8 mouse cellular contexts compared by ENCODE assay signal in genomic region chr14:11553679-11554305, GRCm38 (mm10). TPM values are rescaled to one million over a fixed set of nuclear protein-coding genes. Genes with fewer than 3 reads are reported as not detected.
DNase-seq lines count a peak whose midpoint lies in the region; ATAC-seq and TF ChIP-seq lines count a peak whose summit lies in the region.

No protein-coding gene starts in this region.

- H3K4me1 ChIP-seq in kidney, embryonic 14.5 days (ENCODE audit: control insufficient read depth, insufficient read depth, low read length) = peaks cover 13% of the 10 kb centered on the region
- H3K4me1 ChIP-seq in embryonic facial prominence, embryonic 12.5 days = peaks cover 11% of the 10 kb centered on the region
- H3K4me1 ChIP-seq in hindbrain, postnatal 0 days (ENCODE audit: insufficient read depth, low read length) = 0 out of 2 replicates have a peak, but pooled peaks cover 5% of the 10 kb centered on the region
- peaks cover 14% of the 10 kb centered on the region for H3K4me1 ChIP-seq in midbrain, embryonic 11.5 days (ENCODE audit: control insufficient read depth, insufficient read depth, low read length)

- H3K36me3 ChIP-seq in kidney, embryonic 14.5 days (ENCODE audit: control insufficient read depth, insufficient read depth, low read length) = no peaks in the 10 kb centered on the region
- no peaks in the 10 kb centered on the region for H3K36me3 ChIP-seq in embryonic facial prominence, embryonic 12.5 days
- H3K36me3 ChIP-seq in hindbrain, postnatal 0 days (ENCODE audit: insufficient read depth, low read length) = no peaks in the 10 kb centered on the region
- no peaks in the 10 kb centered on the region for H3K36me3 ChIP-seq in midbrain, embryonic 11.5 days (ENCODE audit: control insufficient read depth, insufficient read depth, low read length)

- DNase-seq in kidney, postnatal 14 days = no peak
- DNase-seq in MN1 (ENCODE audit: low spot score) = peak; percentile 55
- no peak for DNase-seq in hindbrain, postnatal 0 days (ENCODE audit: low spot score)
- DNase-seq in midbrain, embryonic 11.5 days (ENCODE audit: low spot score, missing footprints) = peak; percentile 97
- no peak for DNase-seq in spleen, postnatal 14 days (ENCODE audit: low spot score in 2 of 2)
- DNase-seq in left cerebral cortex, adult 11 months (ENCODE audit: low spot score) = no peak

- H3K27me3 ChIP-seq in kidney, embryonic 14.5 days (ENCODE audit: control insufficient read depth, insufficient read depth, low read length) = no peaks in the 10 kb centered on the region
- H3K27me3 ChIP-seq in embryonic facial prominence, embryonic 12.5 days = no peaks in the 10 kb centered on the region
- H3K27me3 ChIP-seq in hindbrain, postnatal 0 days (ENCODE audit: insufficient read depth, low read length) = no peaks in the 10 kb centered on the region
- H3K27me3 ChIP-seq in midbrain, embryonic 11.5 days (ENCODE audit: control insufficient read depth, insufficient read depth, low read length) = no peaks in the 10 kb centered on the region

- under 1% methylated on average over 57 of the region's 57 CpGs for WGBS in kidney, embryonic 14.5 days
- WGBS in embryonic facial prominence, embryonic 12.5 days = under 1% methylated on average over 57 of the region's 57 CpGs
- under 1% methylated on average over 57 of the region's 57 CpGs for WGBS in hindbrain, postnatal 0 days
- WGBS in midbrain, embryonic 11.5 days = under 1% methylated on average over 57 of the region's 57 CpGs

- peak overlapping the region; percentile 98 for H3K27ac ChIP-seq in kidney, embryonic 14.5 days (ENCODE audit: low read depth, low read length)
- peak overlapping the region; percentile 98 for H3K27ac ChIP-seq in embryonic facial prominence, embryonic 12.5 days
- H3K27ac ChIP-seq in hindbrain, postnatal 0 days = peak overlapping the region; percentile 95
- H3K27ac ChIP-seq in midbrain, embryonic 11.5 days (ENCODE audit: low read depth, low read length) = peak overlapping the region; percentile 93

- 0 out of 2 replicates have a peak, but pooled peaks have one; percentile 10 for TF ChIP-seq CTCF in hindbrain, postnatal 0 days (IDR thresholded peaks at IDR 0.05; ENCODE audit: low read depth)

- peak overlapping the region; percentile 87 for H3K4me3 ChIP-seq in kidney, embryonic 14.5 days (ENCODE audit: low read length)
- peak overlapping the region; percentile 71 for H3K4me3 ChIP-seq in embryonic facial prominence, embryonic 12.5 days
- peak overlapping the region; percentile 87 for H3K4me3 ChIP-seq in hindbrain, postnatal 0 days (ENCODE audit: low read length)
- H3K4me3 ChIP-seq in midbrain, embryonic 11.5 days (ENCODE audit: low read depth, low read length) = peak overlapping the region; percentile 76

- 0 out of 2 replicates have a peak, but pooled peaks have one; percentile 1 for ATAC-seq in kidney, embryonic 14.5 days (ENCODE audit: low FRiP score, low TSS enrichment)
- peak; percentile 22; the same call in 1 of the 2 replicates for ATAC-seq in embryonic facial prominence, embryonic 12.5 days (ENCODE audit: insufficient number of reproducible peaks, insufficient read depth, low FRiP score, low TSS enrichment)
- ATAC-seq in hindbrain, postnatal 0 days = peak; percentile 61
- ATAC-seq in midbrain, embryonic 11.5 days (ENCODE audit: low FRiP score) = peak; percentile 10

- H3K9ac ChIP-seq in kidney, embryonic 14.5 days (ENCODE audit: low read depth, low read length) = peak overlapping the region; percentile 94
- H3K9ac ChIP-seq in embryonic facial prominence, embryonic 12.5 days = peak overlapping the region; percentile 92
- peak overlapping the region; percentile 72 for H3K9ac ChIP-seq in hindbrain, postnatal 0 days (replicated peaks; ENCODE audit: low read length)
- peak overlapping the region; percentile 92 for H3K9ac ChIP-seq in midbrain, embryonic 11.5 days (ENCODE audit: low read length)

- H3K9me3 ChIP-seq in kidney, embryonic 14.5 days (ENCODE audit: control insufficient read depth, low read length) = no peaks in the 10 kb centered on the region
- H3K9me3 ChIP-seq in embryonic facial prominence, embryonic 12.5 days = no peaks in the 10 kb centered on the region
- no peaks in the 10 kb centered on the region for H3K9me3 ChIP-seq in hindbrain, postnatal 0 days (ENCODE audit: low read length)
- H3K9me3 ChIP-seq in midbrain, embryonic 11.5 days (ENCODE audit: control insufficient read depth, low read length) = no peaks in the 10 kb centered on the region

- H3K4me2 ChIP-seq in kidney, embryonic 14.5 days (replicated peaks; ENCODE audit: low read depth, low read length) = peak overlapping the region; percentile 96
- peak overlapping the region; percentile 93 for H3K4me2 ChIP-seq in embryonic facial prominence, embryonic 12.5 days (replicated peaks)
- peak overlapping the region; percentile 94 for H3K4me2 ChIP-seq in hindbrain, postnatal 0 days (ENCODE audit: low read depth, low read length)
- H3K4me2 ChIP-seq in midbrain, embryonic 11.5 days = peak overlapping the region; percentile 95

RNA-seq across cellular contexts. Expression of gene Ptprg, which starts 0.5 kb away (rescaled TPM):
- polyA plus RNA-seq in kidney, embryonic 14.5 days (2014; fragmentation: Nextera tagmentation; extraction: Ambion mirVana) = 22.7 and 44.3 TPM in 2 replicates
- 41.7 and 47.9 TPM in 2 replicates for polyA plus RNA-seq in embryonic facial prominence, embryonic 12.5 days (2016; fragmentation: Nextera tagmentation; extraction: Ambion mirVana)
- 90.5 and 101 TPM in 2 replicates for total RNA-seq in hindbrain, postnatal 0 days (2014; rRNA removed)
- polyA plus RNA-seq in hindbrain, postnatal 0 days (2015; fragmentation: Nextera tagmentation; extraction: Ambion mirVana) = 33.0 and 35.6 TPM in 2 replicates
- 30.1 and 33.7 TPM in 2 replicates for polyA plus RNA-seq in midbrain, embryonic 11.5 days (2014; fragmentation: Nextera tagmentation; extraction: Ambion mirVana)

Comparison
In these comparisons a context has a peak if more than half of its experiments do, and no peak if none do; other contexts are left out.
1. ATAC-seq: peak in every context shown above with its lines; median percentile 61 in hindbrain, postnatal 0 days; 22 in embryonic facial prominence, embryonic 12.5 days; 10 in midbrain, embryonic 11.5 days; 1 in kidney, embryonic 14.5 days.
2. DNase-seq: peak in MN1 (single experiment) and midbrain, embryonic 11.5 days (single experiment); none in kidney, postnatal 14 days (single experiment), hindbrain, postnatal 0 days (single experiment), spleen, postnatal 14 days (0 of 2) and left cerebral cortex, adult 11 months (single experiment).
3. Peak in every context shown above with its lines, with median percentiles within 50 percentile points of each other: H3K27ac ChIP-seq, H3K4me2 ChIP-seq, H3K4me3 ChIP-seq and H3K9ac ChIP-seq.